Mouse (Mus musculus): ENCODE data around the gene Mrpl42. TPM values are rescaled to one million over a fixed set of nuclear protein-coding genes. Genes with fewer than 3 reads are reported as not detected.
A peak's percentile ranks its signal among the peaks of the same experiment; 100 is the strongest.

Gene Mrpl42
- polyA plus RNA-seq, 1 experiment, result 192 TPM

DNA sequence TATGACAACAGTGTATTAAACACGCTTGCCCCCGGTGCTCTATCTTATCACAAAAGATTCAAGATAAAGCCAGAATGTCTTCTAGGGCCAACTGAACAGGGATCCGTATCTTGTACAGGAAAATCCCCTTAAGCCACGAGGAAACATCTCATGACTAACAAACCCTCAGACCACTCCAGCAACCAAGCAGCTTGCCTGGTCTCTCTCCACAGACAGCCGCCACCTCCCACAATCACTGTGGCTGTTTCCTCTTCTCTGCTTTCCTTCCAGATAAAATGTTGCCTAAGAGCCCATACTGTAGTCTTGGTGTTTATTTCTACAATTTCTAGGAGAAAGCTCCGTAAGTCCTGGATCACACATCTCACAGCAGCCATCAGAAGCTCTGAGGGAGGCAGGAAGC, 52.7 kb downstream of the Mrpl42 start:
- no peaks in the 10 kb centered on the region for H3K4me1 ChIP-seq (ENCODE audit: control insufficient read depth, insufficient read depth, low read length)
- no peak overlapping the region for H3K27ac ChIP-seq (ENCODE audit: insufficient read depth, low read length)
- no peak overlapping the region for H3K4me3 ChIP-seq (replicated peaks; ENCODE audit: insufficient read depth, low read depth, low read length)
- WGBS, result 92% methylated on average over 6 of the region's 6 CpGs
- DNase-seq, result no peak
- no peaks in the 10 kb centered on the region for H3K27me3 ChIP-seq (ENCODE audit: control insufficient read depth, insufficient read depth, low read length)
- TF ChIP-seq CTCF (IDR thresholded peaks at IDR 0.05; ENCODE audit: borderline replicate concordance, insufficient read depth, low read depth, low read length), result no peak
- TF ChIP-seq POLR2A (IDR thresholded peaks at IDR 0.05; ENCODE audit: borderline replicate concordance, insufficient read depth, low read length), result no peak

DNA sequence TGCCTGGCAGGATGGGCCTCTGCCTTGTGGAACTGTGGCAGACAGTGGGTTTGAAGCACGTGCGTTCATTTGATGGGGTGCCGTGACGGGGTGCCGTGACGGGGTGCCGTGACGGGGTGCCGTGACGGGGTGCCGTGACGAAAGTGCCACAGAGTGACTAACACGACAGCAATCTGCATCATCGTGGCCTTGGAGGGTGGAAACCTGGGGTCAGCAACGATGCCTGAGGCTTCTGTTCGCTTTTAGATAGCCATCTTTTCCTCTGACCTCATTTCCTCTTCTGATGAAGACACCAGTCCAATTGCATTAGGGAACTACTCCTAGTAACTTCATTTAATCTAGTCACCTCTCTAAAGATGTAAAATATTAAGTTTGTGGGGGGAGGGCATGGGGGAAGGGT, 53.8 kb downstream of the Mrpl42 start:
- WGBS, result 96% methylated on average over 16 of the region's 16 CpGs
- no peak for DNase-seq
- Histone ChIP-seq H3K27me3 (ENCODE audit: control insufficient read depth, insufficient read depth, low read length) (no peaks in the 10 kb centered on the region), H3K4me1 (ENCODE audit: control insufficient read depth, insufficient read depth, low read length) (no peaks in the 10 kb centered on the region), H3K27ac (ENCODE audit: insufficient read depth, low read length) (no peak overlapping the region), H3K4me3 (replicated peaks; ENCODE audit: insufficient read depth, low read depth, low read length) (no peak overlapping the region)
- TF ChIP-seq POLR2A (IDR thresholded peaks at IDR 0.05; ENCODE audit: borderline replicate concordance, insufficient read depth, low read length) (no peak), CTCF (IDR thresholded peaks at IDR 0.05; ENCODE audit: borderline replicate concordance, insufficient read depth, low read depth, low read length) (no peak)

DNA sequence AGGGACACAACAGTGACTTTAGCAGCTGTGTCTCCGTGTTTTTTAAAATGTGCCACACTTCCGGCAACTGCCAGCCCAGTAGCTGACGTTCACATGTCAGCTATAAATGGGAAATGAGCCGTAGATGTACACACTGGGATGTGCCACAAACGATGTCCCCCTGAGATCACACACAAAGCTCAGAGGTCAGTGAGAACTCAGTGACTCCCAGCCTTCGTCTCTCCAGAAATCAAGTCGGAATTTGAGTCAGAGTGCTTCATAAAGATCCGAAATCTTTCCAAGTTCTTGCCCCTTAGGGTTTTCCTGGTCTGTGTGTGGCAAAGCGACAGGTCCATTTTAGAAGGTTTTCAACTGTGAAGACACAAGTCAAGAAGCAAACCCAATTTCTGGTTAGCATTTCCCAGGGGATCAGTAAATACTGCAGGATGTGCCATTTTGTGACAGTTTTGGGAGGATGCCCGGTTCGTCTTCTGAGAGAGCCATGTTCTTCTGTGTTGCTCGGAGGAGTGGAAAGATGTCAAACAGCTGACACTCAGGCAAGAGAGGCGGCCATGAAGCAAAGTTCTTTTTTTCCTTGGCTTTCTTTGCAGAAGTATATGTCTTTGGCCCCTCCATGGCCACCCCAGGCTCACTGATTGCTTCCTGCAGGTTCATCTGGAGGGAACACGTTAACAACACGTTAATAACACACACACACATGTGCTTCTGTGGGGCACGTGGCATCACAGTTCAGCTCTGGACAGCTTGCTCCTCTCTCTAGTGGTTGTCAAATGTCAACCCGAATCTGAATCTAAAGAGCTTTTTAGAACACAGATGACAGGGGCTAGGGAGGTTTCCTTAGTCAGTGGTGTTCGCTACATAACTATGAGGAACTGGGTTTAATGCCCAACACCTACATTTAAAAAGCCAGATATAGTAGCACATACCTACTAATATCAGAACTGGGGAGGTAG, 56.4 kb downstream of the Mrpl42 start:
- no peak for TF ChIP-seq POLR2A (IDR thresholded peaks at IDR 0.05; ENCODE audit: borderline replicate concordance, insufficient read depth, low read length)
- TF ChIP-seq CTCF (IDR thresholded peaks at IDR 0.05; ENCODE audit: borderline replicate concordance, insufficient read depth, low read depth, low read length), result no peak
- H3K4me1 ChIP-seq (ENCODE audit: control insufficient read depth, insufficient read depth, low read length), result no peaks in the 10 kb centered on the region
- no peaks in the 10 kb centered on the region for H3K27me3 ChIP-seq (ENCODE audit: control insufficient read depth, insufficient read depth, low read length)
- DNase-seq, result peak in 1 of 2 experiments; percentile 2
- no peak overlapping the region for H3K27ac ChIP-seq (ENCODE audit: insufficient read depth, low read length)
- 19% methylated on average over 18 of the region's 18 CpGs for WGBS
- H3K4me3 ChIP-seq (replicated peaks; ENCODE audit: insufficient read depth, low read depth, low read length), result no peak overlapping the region

DNA sequence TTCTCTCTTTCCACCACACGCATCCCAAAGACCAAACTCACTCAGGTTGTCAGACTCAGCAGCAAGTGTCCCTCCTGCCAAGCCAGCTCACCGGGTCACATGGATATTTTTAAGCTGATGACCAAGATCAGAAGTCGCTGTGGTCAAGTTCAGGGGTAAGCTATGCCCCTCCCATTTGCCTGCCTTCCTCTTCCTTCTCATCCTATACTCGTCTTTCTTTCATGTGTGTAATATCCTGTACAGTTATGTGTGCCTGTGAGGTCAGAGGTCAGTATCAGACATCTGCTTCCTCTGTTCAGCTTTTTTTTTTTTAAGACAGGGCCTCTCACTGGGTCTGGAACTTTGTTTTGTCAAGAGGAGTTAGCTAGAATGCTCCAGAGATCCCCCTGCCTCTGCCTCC, 59.4 kb downstream of the Mrpl42 start:
- H3K4me3 ChIP-seq (replicated peaks; ENCODE audit: insufficient read depth, low read depth, low read length), result no peak overlapping the region
- no peaks in the 10 kb centered on the region for H3K4me1 ChIP-seq (ENCODE audit: control insufficient read depth, insufficient read depth, low read length)
- TF ChIP-seq CTCF (IDR thresholded peaks at IDR 0.05; ENCODE audit: borderline replicate concordance, insufficient read depth, low read depth, low read length) (no peak), POLR2A (IDR thresholded peaks at IDR 0.05; ENCODE audit: borderline replicate concordance, insufficient read depth, low read length) (no peak)
- 82% methylated on average over 4 of the region's 4 CpGs for WGBS
- no peaks in the 10 kb centered on the region for H3K27me3 ChIP-seq (ENCODE audit: control insufficient read depth, insufficient read depth, low read length)
- no peak for DNase-seq
- no peak overlapping the region for H3K27ac ChIP-seq (ENCODE audit: insufficient read depth, low read length)

DNA sequence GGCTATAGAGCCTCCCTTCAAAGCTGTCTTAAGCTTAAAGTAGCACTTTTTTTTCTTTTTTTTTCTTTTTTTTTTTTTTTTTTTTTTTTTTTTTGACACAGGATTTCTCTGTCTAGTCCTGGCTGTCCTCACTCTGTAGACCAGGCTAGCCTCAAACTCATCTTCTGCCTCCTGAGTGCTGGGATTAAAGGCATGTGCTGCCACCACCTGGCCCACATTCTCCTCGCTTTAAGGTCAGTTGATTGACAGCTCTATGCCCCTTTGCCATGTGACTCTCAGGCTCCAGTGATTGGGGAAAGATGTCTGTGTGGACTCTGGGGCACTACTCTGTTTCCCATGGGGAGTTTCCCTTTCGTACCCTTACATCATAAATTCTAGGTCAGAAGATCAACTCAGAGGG, 61.2 kb downstream of the Mrpl42 start:
- DNase-seq, result no peak
- no peaks in the 10 kb centered on the region for H3K27me3 ChIP-seq (ENCODE audit: control insufficient read depth, insufficient read depth, low read length)
- H3K4me1 ChIP-seq (ENCODE audit: control insufficient read depth, insufficient read depth, low read length), result no peaks in the 10 kb centered on the region
- H3K27ac ChIP-seq (ENCODE audit: insufficient read depth, low read length), result no peak overlapping the region
- H3K4me3 ChIP-seq (replicated peaks; ENCODE audit: insufficient read depth, low read depth, low read length), result no peak overlapping the region
- no peak for TF ChIP-seq CTCF (IDR thresholded peaks at IDR 0.05; ENCODE audit: borderline replicate concordance, insufficient read depth, low read depth, low read length)
- TF ChIP-seq POLR2A (IDR thresholded peaks at IDR 0.05; ENCODE audit: borderline replicate concordance, insufficient read depth, low read length), result no peak
- whole genome bisulfite sequencing, result 57% methylated on average over 2 of the region's 2 CpGs

DNA sequence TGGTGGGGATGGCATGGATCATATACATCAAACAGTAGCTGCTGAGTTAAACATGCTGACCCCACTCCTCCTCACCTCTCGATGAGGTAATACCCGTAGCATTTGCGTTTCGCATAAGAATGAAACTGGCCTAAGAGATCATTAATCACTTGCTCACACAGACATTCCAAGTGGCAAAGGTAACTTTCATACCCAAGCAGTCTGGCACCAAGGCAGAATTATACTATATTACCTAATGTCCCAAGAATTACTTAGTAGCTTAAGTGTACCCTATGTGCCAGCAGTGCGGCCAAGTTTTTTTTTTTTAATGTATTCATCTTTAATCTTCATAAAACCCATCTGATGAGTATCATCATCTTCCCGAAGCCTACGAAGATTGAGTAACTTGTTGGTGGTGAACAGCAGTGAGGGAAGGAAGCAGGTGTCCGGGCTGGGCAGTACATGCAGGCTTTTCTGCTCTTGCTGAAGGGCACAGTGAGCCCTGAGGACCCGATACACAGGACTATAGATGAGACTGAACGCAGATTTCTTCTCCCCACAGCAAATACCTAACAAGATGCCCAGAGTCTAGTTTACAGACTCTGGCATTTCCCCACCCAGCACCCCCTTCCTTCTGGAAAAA, 61.9 kb downstream of the Mrpl42 start:
- Histone ChIP-seq H3K27ac (ENCODE audit: insufficient read depth, low read length) (no peak overlapping the region), H3K4me1 (ENCODE audit: control insufficient read depth, insufficient read depth, low read length) (no peaks in the 10 kb centered on the region), H3K27me3 (ENCODE audit: control insufficient read depth, insufficient read depth, low read length) (no peaks in the 10 kb centered on the region), H3K4me3 (replicated peaks; ENCODE audit: insufficient read depth, low read depth, low read length) (no peak overlapping the region)
- 91% methylated on average over 10 of the region's 10 CpGs for WGBS
- no peak for DNase-seq
- no peak for TF ChIP-seq POLR2A (IDR thresholded peaks at IDR 0.05; ENCODE audit: borderline replicate concordance, insufficient read depth, low read length)
- TF ChIP-seq CTCF (IDR thresholded peaks at IDR 0.05; ENCODE audit: borderline replicate concordance, insufficient read depth, low read depth, low read length), result no peak

DNA sequence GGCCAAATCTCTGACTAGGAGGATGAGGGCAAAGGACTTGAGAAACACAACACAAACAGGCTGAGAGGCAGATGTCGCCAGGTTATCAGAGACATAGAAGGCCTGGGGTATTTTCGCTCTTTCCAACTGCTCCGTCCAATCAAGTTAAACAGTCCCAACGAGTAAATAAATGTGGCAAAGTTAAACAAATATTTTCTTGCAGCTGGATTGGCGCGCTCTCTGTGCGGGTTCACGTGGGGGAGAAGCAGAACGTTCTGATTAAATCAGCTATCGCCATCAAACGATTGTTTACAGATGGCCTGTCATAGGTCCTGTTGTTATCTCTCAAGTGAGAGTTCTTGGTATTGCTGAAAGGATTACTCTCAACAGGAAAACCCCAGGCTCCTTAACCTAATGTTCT, 62.8 kb downstream of the Mrpl42 start:
- 83% methylated on average over 11 of the region's 11 CpGs for WGBS
- Histone ChIP-seq H3K27ac (ENCODE audit: insufficient read depth, low read length) (no peak overlapping the region), H3K27me3 (ENCODE audit: control insufficient read depth, insufficient read depth, low read length) (no peaks in the 10 kb centered on the region), H3K4me1 (ENCODE audit: control insufficient read depth, insufficient read depth, low read length) (no peaks in the 10 kb centered on the region), H3K4me3 (replicated peaks; ENCODE audit: insufficient read depth, low read depth, low read length) (no peak overlapping the region)
- TF ChIP-seq POLR2A (IDR thresholded peaks at IDR 0.05; ENCODE audit: borderline replicate concordance, insufficient read depth, low read length) (no peak), CTCF (IDR thresholded peaks at IDR 0.05; ENCODE audit: borderline replicate concordance, insufficient read depth, low read depth, low read length) (no peak)
- no peak for DNase-seq

Other genes starting within 250 kb of the Mrpl42 start
- gene Cradd, start 177.8 kb downstream of the Mrpl42 start, polyA plus RNA-seq (2012; rRNA removed), result 10.2 and 11.7 TPM in 2 replicates
- 16.6 TPM in 2 replicates for gene Socs2, start 84.8 kb downstream of the Mrpl42 start, polyA plus RNA-seq (2012; rRNA removed)
- 175 and 185 TPM in 2 replicates for gene Ube2n, start 13.2 kb upstream of the Mrpl42 start, polyA plus RNA-seq (2012; rRNA removed)
- 90.6 and 102 TPM in 2 replicates for gene Nudt4, start 62.2 kb upstream of the Mrpl42 start, polyA plus RNA-seq (2012; rRNA removed)
- 0.85 TPM in 1 of 2 replicates, not detected in the other for gene Anapc15-ps, start 171.5 kb upstream of the Mrpl42 start, polyA plus RNA-seq (2012; rRNA removed)

Measured in cerebellum, adult 2 months (tissue).